Mouse (Mus musculus) cortical plate, adult 2 months (tissue): ENCODE measurements around the gene Tln2. TPM values are rescaled to one million over a fixed set of nuclear protein-coding genes. Genes with fewer than 3 reads are reported as not detected.

Experiments used
- H3K27ac ChIP-seq: fragments of 200-500 bp; 2 replicates; pipeline ENCODE4 v1.5.1; 2012; ENCODE audit warnings: low read length, control low read depth, inconsistent platforms; ENCODE audit not compliant: insufficient read depth
- H3K4me1 ChIP-seq: fragments of 200-500 bp; 2 replicates; pipeline ENCODE4 v1.6.1; 2011; ENCODE audit warnings: low read length; ENCODE audit not compliant: control insufficient read depth, insufficient read depth
- H3K4me3 ChIP-seq: fragments of 200-500 bp; 2 replicates; pipeline ENCODE4 v1.5.1; 2011; ENCODE audit warnings: mild to moderate bottlenecking, low read length, control low read depth; ENCODE audit not compliant: insufficient read depth
- CTCF ChIP-seq: fragments of 200-500 bp; IDR thresholded peaks from 2 replicates; pipeline ENCODE4 v1.5.1; 2011; ENCODE audit warnings: mild to moderate bottlenecking, control low read depth, low read length; ENCODE audit not compliant: insufficient read depth; ENCODE audit errors: extremely low read depth
- POLR2A ChIP-seq: fragments of 200-500 bp; IDR thresholded peaks from 2 replicates; pipeline ENCODE4 v1.6.1; 2011; ENCODE audit warnings: mild to moderate bottlenecking, low read length, control low read depth; ENCODE audit not compliant: insufficient read depth; ENCODE audit errors: extremely low read depth
- polyA plus RNA-seq: library from polyadenylated mRNA; depleted of rRNA; stranded (reverse); fragments of >200 nt; gene quantifications from 2 replicates; pipeline ENCODE4 v1.2.3, GENCODE M21; 2012

Tln2 gene
- polyA plus RNA-seq, 1 experiment = 36.6 TPM

- no peaks in the 10 kb centered on the region for H3K4me1 ChIP-seq
- H3K27ac ChIP-seq = no peak overlapping the region
- H3K4me3 ChIP-seq = no peak overlapping the region
- TF ChIP-seq POLR2A (no peak), CTCF (no peak)
These were observed 29.9 kb downstream of the Tln2 start for GRCm38 (mm10) chr9:67529600-67529999.

GRCm38 (mm10) chr9:67527726-67528125 lies 31.8 kb downstream of the Tln2 start:
- no peak overlapping the region for H3K4me3 ChIP-seq
- TF ChIP-seq POLR2A (no peak), CTCF (no peak)
- H3K27ac ChIP-seq = no peak overlapping the region

GRCm38 (mm10) chr9:67521736-67522135 lies 37.8 kb downstream of the Tln2 start:
- Histone ChIP-seq H3K27ac (no peak overlapping the region), H3K4me1 (no peaks in the 10 kb centered on the region), H3K4me3 (no peak overlapping the region)
- no peak for TF ChIP-seq CTCF
- TF ChIP-seq POLR2A = no peak

More at GRCm38 (mm10) chr9:67527726-67528125, 31.8 kb downstream of the Tln2 start:
- H3K4me1 ChIP-seq = no peaks in the 10 kb centered on the region

GRCm38 (mm10) chr9:67509510-67509909 lies 50.0 kb downstream of the Tln2 start:
- Histone ChIP-seq H3K27ac (no peak overlapping the region), H3K4me1 (peaks cover 4% of the 10 kb centered on the region; the same call in 1 of the 2 replicates), H3K4me3 (no peak overlapping the region)
- TF ChIP-seq CTCF = no peak
- TF ChIP-seq POLR2A = no peak

GRCm38 (mm10) chr9:67504669-67505260 lies 54.7 kb downstream of the Tln2 start:
- Histone ChIP-seq H3K4me1 (peaks cover 4% of the 10 kb centered on the region; the same call in 1 of the 2 replicates), H3K4me3 (no peak overlapping the region), H3K27ac (no peak overlapping the region)
- no peak for TF ChIP-seq CTCF
- no peak for TF ChIP-seq POLR2A

- Histone ChIP-seq H3K4me1 (0 out of 2 replicates have a peak, but pooled peaks cover 1% of the 10 kb centered on the region), H3K4me3 (no peak overlapping the region), H3K27ac (no peak overlapping the region)
- TF ChIP-seq CTCF = no peak
These were observed 57.7 kb downstream of the Tln2 start for GRCm38 (mm10) chr9:67501801-67502200.

- H3K4me3 ChIP-seq = no peak overlapping the region
- H3K4me1 ChIP-seq = peaks cover 3% of the 10 kb centered on the region; the same call in 1 of the 2 replicates
- no peak for TF ChIP-seq POLR2A
- TF ChIP-seq CTCF = no peak
- H3K27ac ChIP-seq = no peak overlapping the region
These were observed 63.1 kb downstream of the Tln2 start for GRCm38 (mm10) chr9:67496368-67496767.

- Histone ChIP-seq H3K4me3 (no peak overlapping the region), H3K27ac (no peak overlapping the region), H3K4me1 (peaks cover 3% of the 10 kb centered on the region; the same call in 1 of the 2 replicates)
- TF ChIP-seq CTCF = no peak
- TF ChIP-seq POLR2A = no peak
These were observed 64.2 kb downstream of the Tln2 start for GRCm38 (mm10) chr9:67495350-67495749.

- Histone ChIP-seq H3K4me1 (peaks cover 3% of the 10 kb centered on the region; the same call in 1 of the 2 replicates), H3K27ac (no peak overlapping the region), H3K4me3 (no peak overlapping the region)
- TF ChIP-seq CTCF (no peak), POLR2A (no peak)
These were observed 65.5 kb downstream of the Tln2 start for GRCm38 (mm10) chr9:67493876-67494552.

GRCm38 (mm10) chr9:67489370-67489769 lies 70.1 kb downstream of the Tln2 start:
- TF ChIP-seq POLR2A (no peak), CTCF (no peak)

More at GRCm38 (mm10) chr9:67489370-67489769, 70.1 kb downstream of the Tln2 start:
- Histone ChIP-seq H3K4me3 (no peak overlapping the region), H3K4me1 (no peaks in the 10 kb centered on the region), H3K27ac (no peak overlapping the region)
